Mouse (Mus musculus): ENCODE results near the gene Enpp6.

DNA sequence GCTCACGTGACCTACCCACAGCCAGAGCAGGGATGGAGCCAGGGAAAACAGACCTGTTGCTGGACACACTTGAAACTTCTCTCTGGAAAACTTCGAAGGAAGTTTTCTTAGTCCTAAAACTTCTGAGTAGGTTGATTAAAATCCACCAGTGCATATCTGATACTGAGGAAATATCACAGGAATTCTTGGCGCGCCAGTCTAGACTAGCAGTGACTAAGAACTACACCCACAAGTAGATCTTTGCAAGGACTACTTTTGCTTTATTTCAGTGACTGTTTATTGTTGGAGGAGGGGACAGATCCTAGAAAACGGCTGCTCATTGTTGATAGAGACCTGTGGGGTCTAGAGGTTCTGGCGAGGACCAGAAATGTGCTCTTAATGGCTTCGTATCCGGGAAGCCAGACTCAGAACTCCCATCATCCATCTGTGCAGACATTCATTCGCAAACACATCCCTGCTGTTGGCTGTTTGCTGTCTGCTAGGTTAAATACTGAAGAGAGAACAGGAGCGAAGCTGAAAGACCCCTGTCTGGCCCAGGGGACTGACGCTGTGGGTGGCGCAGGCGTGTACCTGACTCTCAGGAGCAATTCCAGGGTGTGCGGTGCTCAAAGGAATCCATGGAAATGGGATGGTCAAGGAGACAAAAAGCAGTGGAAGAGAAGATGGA is 38.5 kb upstream of the Enpp6 start:
- TF ChIP-seq CTCF (IDR thresholded peaks at IDR 0.05) (no peak), POLR2A (IDR thresholded peaks at IDR 0.05; ENCODE audit: insufficient read depth, low read depth, low read length) (no peak), EP300 (IDR thresholded peaks at IDR 0.05; ENCODE audit: insufficient read depth, low read depth, low read length) (no peak)

All from heart, adult 2 months (tissue).